Mouse (Mus musculus) lung, adult 10 weeks (tissue): ENCODE measurements around the gene Btbd35f28. TPM values are rescaled to one million over a fixed set of nuclear protein-coding genes. Genes with fewer than 3 reads are reported as not detected.

Experiments
- polyA plus RNA-seq: library from polyadenylated mRNA; stranded (reverse); fragments of 350-450 nt; fragmentation: Illumina TruSeq; extraction: RNeasy Lipid Tissue Mini Kit (QIAGEN cat#74804); gene quantifications from one replicate; pipeline ENCODE4 v1.2.3, GENCODE M21; 2014; ENCODE audit warnings: low read depth, low replicate concordance; ENCODE audit not compliant: insufficient read depth

Btbd35f28 gene
- polyA plus RNA-seq, result not detected

GRCm38 (mm10) chrX:4196276-4196675, at the start of gene Btbd35f28:
Gene Btbd35f28, plus strand, starts transcription at chrX:4196576.

Other genes starting within 250 kb of the Btbd35f28 start
- not detected for gene Btbd35f16, start 239.6 kb upstream of the Btbd35f28 start, polyA plus RNA-seq
- gene Btbd35f3, start 158.9 kb upstream of the Btbd35f28 start, polyA plus RNA-seq, result not detected
- not detected for gene Btbd35f20, start 94.7 kb downstream of the Btbd35f28 start, polyA plus RNA-seq
- not detected for gene Btbd35f17, start 174.1 kb downstream of the Btbd35f28 start, polyA plus RNA-seq